8 mouse cellular contexts compared by ENCODE assay signal in genomic region chr16:13130412-13130811, GRCm38 (mm10). TPM values are rescaled to one million over a fixed set of nuclear protein-coding genes. Genes with fewer than 3 reads are reported as not detected.
DNase-seq lines count a peak whose midpoint lies in the region; ATAC-seq and TF ChIP-seq lines count a peak whose summit lies in the region.

No protein-coding gene starts in this region.

- H3K27ac ChIP-seq in heart, adult 2 months, result no peak overlapping the region
- H3K27ac ChIP-seq in heart, embryonic 11.5 days (ENCODE audit: low read depth, low read length), result no peak overlapping the region

- no peak overlapping the region for H3K4me3 ChIP-seq in heart, adult 2 months
- H3K4me3 ChIP-seq in heart, embryonic 11.5 days (ENCODE audit: low read depth, low read length), result no peak overlapping the region

- no peak for ATAC-seq in heart, embryonic 11.5 days (replicated peaks; ENCODE audit: insufficient number of reproducible peaks, low FRiP score, low TSS enrichment)

- 64% methylated on average over 14 of the region's 14 CpGs for WGBS in heart, adult 2 months
- WGBS in heart, embryonic 11.5 days (ENCODE audit: insufficient replicate concordance), result 46% methylated on average over 14 of the region's 14 CpGs

- H3K79me2 ChIP-seq in heart, adult 2 months (replicated peaks; ENCODE audit: control insufficient read depth, insufficient read depth, low read length), result no peaks in the 10 kb centered on the region

- peaks cover 2% of the 10 kb centered on the region for H3K36me3 ChIP-seq in heart, adult 2 months (ENCODE audit: control insufficient read depth, insufficient read depth, low read length)
- H3K36me3 ChIP-seq in heart, embryonic 11.5 days (ENCODE audit: control insufficient read depth, insufficient read depth, low read length), result peaks cover 33% of the 10 kb centered on the region

- intact Hi-C loops in heart, adult 2 months (cut with DNase I), result no loop called here

- no peak for TF ChIP-seq POLR2A in heart, adult 2 months (IDR thresholded peaks at IDR 0.05; ENCODE audit: insufficient read depth, low read depth, low read length)
- TF ChIP-seq POLR2A in brain, embryonic 14.5 days (IDR thresholded peaks at IDR 0.05; ENCODE audit: borderline replicate concordance, extremely low read depth, insufficient read depth, insufficient read length, poor library complexity, severe bottlenecking), result no peak

- no peak overlapping the region for H3K9ac ChIP-seq in heart, adult 2 months (ENCODE audit: low read depth, low read length)
- no peak overlapping the region for H3K9ac ChIP-seq in heart, embryonic 11.5 days (ENCODE audit: low read depth, low read length)

- no peak overlapping the region for H3K4me2 ChIP-seq in heart, embryonic 11.5 days

- peak in 1 of 2 experiments; percentile 38 for DNase-seq in heart, adult 2 months
- DNase-seq in heart, adult 8-10 months (ENCODE audit: low spot score), result no peak
- DNase-seq in ovary, postnatal 14 days (ENCODE audit: low spot score), result peak; percentile 29
- no peak for DNase-seq in ovary, postnatal 10 days (ENCODE audit: low spot score)
- DNase-seq in brain, embryonic 14.5 days (ENCODE audit: low read depth), result no peak
- peak; percentile 50 for DNase-seq in lung, postnatal 14 days
- DNase-seq in thymus, postnatal 36 days, result peak; percentile 39 to 49

- no peak for TF ChIP-seq EP300 in heart, adult 2 months (IDR thresholded peaks at IDR 0.05; ENCODE audit: insufficient read depth, low read depth, low read length)

- no peaks in the 10 kb centered on the region for H3K9me3 ChIP-seq in heart, embryonic 11.5 days (replicated peaks; ENCODE audit: control insufficient read depth, low read length)

- no peaks in the 10 kb centered on the region for H3K4me1 ChIP-seq in heart, adult 2 months (ENCODE audit: control insufficient read depth, insufficient read depth, low read length)
- H3K4me1 ChIP-seq in heart, embryonic 11.5 days (ENCODE audit: control insufficient read depth, insufficient read depth, low read length), result no peaks in the 10 kb centered on the region

- peak; percentile 74 for TF ChIP-seq CTCF in heart, adult 2 months (IDR thresholded peaks at IDR 0.05)
- peak; percentile 75 for TF ChIP-seq CTCF in brain, embryonic 14.5 days (IDR thresholded peaks at IDR 0.05; ENCODE audit: borderline replicate concordance, extremely low read depth, insufficient read depth, insufficient read length)

- H3K27me3 ChIP-seq in heart, adult 2 months (ENCODE audit: control insufficient read depth, insufficient read depth, low read length), result no peaks in the 10 kb centered on the region
- no peaks in the 10 kb centered on the region for H3K27me3 ChIP-seq in heart, embryonic 11.5 days (ENCODE audit: control insufficient read depth, insufficient read depth, low read length)

RNA-seq across cellular contexts. Expression of gene Ercc4, which starts 20.9 kb away (rescaled TPM):
- total RNA-seq in heart, adult 2 months (2021), result 1 to 10 TPM; 6.6 to 7.7 TPM
- polyA plus RNA-seq in heart, adult 2 months (2012; rRNA removed), result 6.2 and 7.8 TPM in 2 replicates
- 10 to 100 TPM in 1 of 4 experiments, 1 to 10 TPM in 3; 6.8 to 10.1 (median 8.1) TPM for total RNA-seq in heart, adult 8-10 months (2022)
- polyA plus RNA-seq in brain, embryonic 14.5 days (2012; rRNA removed), result 16.0 and 17.9 TPM in 2 replicates
- polyA plus RNA-seq in heart, embryonic 11.5 days (2014; fragmentation: Nextera tagmentation; extraction: Ambion mirVana), result 8.7 and 9.4 TPM in 2 replicates

Comparison
In these comparisons a context has a peak if more than half of its experiments do, and no peak if none do; other contexts are left out.
1. DNase-seq: peak in ovary, postnatal 14 days (single experiment), lung, postnatal 14 days (single experiment) and thymus, postnatal 36 days (2 of 2); none in heart, adult 8-10 months (single experiment), ovary, postnatal 10 days (single experiment) and brain, embryonic 14.5 days (single experiment).